Mouse (Mus musculus): ENCODE data around the gene Ptgfrn. TPM values are rescaled to one million over a fixed set of nuclear protein-coding genes. Genes with fewer than 3 reads are reported as not detected.

Gene Ptgfrn
- polyA plus RNA-seq, 1 experiment: not detected

DNA sequence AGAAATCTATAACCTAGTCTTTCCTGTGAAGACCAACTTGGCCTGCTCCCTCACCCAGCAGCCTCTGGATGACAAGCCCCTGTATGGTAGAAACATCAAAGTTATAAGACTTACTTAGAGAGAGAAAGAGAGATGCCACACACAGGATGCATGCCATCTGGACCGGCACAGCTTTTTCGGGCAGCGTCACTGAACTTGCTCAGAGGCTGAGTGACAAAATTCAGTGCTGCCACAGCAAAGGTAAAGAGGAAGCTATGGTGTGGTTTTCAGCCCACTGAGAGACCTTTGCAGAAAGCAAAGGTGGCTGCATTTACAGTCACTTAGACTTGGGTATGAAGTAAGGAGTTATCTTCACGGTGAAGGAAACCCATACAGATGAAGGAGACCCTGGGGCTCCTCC is 80.7 kb downstream of the Ptgfrn start, which contains the start of gene Cd101:
TSS of gene Cd101 (minus strand) at position 218 of the 400 bp plus-strand sequence.
- H3K4me1 ChIP-seq (ENCODE audit: control insufficient read depth): no peaks in the 10 kb centered on the region
- H3K9me3 ChIP-seq (ENCODE audit: control insufficient read depth, low read length): no peaks in the 10 kb centered on the region
- no peak within 1 kb of the TSS for H3K4me3 ChIP-seq (replicated peaks)
- TF ChIP-seq TAL1 (IDR thresholded peaks at IDR 0.05; ENCODE audit: low read length) (no peak), GATA1 (IDR thresholded peaks at IDR 0.05; ENCODE audit: low read length) (no peak)
- no peaks in the 10 kb centered on the region for H3K36me3 ChIP-seq (ENCODE audit: control insufficient read depth)
- H3K27me3 ChIP-seq (ENCODE audit: control insufficient read depth): no peaks in the 10 kb centered on the region

DNA sequence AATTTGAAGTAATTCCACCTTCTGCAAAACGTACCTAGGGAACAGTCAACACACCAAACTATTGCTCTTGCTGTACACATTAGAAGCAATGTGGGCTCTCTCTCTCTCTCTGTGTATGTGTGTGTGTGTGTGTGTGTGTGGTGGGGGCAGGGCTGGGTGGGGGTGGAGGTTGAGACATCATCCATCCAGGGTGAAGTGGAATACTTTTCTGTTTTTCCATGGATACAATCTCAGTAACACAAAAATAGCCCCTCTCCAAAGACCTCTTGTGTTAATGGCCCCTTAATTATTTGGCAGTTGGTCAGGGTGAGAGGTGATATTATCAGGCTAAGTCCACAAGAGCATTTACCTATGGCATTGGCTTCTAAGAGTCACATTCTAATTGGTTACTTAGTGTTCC is 83.3 kb downstream of the Ptgfrn start:
- no peaks in the 10 kb centered on the region for H3K9me3 ChIP-seq (ENCODE audit: control insufficient read depth, low read length)
- H3K36me3 ChIP-seq (ENCODE audit: control insufficient read depth): no peaks in the 10 kb centered on the region
- no peaks in the 10 kb centered on the region for H3K27me3 ChIP-seq (ENCODE audit: control insufficient read depth)
- H3K4me1 ChIP-seq (ENCODE audit: control insufficient read depth): no peaks in the 10 kb centered on the region
- TF ChIP-seq GATA1 (IDR thresholded peaks at IDR 0.05; ENCODE audit: low read length) (no peak), TAL1 (IDR thresholded peaks at IDR 0.05; ENCODE audit: low read length) (no peak)
- no peak overlapping the region for H3K4me3 ChIP-seq (replicated peaks)

DNA sequence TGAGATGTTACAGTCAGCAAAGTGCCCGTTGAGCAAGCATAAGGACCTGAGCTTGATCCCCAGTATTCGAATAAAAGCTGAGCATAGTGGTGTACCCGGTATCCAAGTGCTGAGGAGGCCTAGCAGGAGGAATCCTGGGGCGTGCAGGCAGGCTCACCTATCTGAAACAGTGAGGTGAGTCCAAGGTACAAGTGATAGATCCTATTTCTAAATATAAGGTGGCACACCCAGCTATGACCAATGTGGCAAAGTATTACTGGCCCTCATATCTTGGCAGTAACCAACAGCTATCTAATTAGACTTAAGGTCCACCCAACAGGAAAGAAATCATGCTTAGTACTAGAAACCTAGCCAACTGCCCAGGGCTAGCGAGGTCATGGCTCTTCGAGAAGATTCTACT is 87.1 kb downstream of the Ptgfrn start:
- no peak overlapping the region for H3K4me3 ChIP-seq (replicated peaks)
- no peaks in the 10 kb centered on the region for H3K36me3 ChIP-seq (ENCODE audit: control insufficient read depth)
- TF ChIP-seq GATA1 (IDR thresholded peaks at IDR 0.05; ENCODE audit: low read length) (no peak), TAL1 (IDR thresholded peaks at IDR 0.05; ENCODE audit: low read length) (no peak)
- H3K4me1 ChIP-seq (ENCODE audit: control insufficient read depth): no peaks in the 10 kb centered on the region
- no peaks in the 10 kb centered on the region for H3K27me3 ChIP-seq (ENCODE audit: control insufficient read depth)
- H3K9me3 ChIP-seq (ENCODE audit: control insufficient read depth, low read length): no peaks in the 10 kb centered on the region

DNA sequence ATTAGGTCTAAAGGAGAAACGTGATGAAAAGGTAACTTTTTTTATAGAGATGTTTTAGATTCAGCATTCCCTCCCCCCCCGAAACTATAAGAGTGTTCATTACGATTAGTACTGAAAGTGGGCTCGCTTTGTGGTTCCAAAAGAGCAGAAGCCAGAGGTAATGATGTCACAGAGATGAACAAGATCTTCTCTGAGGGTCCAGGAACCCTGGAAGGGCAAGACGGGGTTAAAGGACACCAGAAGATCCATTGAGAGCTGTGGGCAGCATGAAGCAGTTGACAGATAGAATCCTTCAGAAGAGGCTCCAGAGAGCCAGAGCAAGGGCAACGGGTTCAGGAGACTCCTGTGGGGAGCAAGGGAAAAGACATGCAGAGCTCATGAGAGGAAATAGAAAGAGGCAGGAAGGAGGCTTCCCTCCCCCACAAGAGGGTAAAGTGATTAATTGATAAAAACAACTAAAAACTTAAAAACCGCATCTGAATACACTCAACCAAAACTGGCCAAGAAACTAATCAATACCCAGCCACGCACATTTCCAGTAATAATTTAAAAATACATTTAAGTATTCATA is 88.5 kb downstream of the Ptgfrn start:
- H3K9me3 ChIP-seq (ENCODE audit: control insufficient read depth, low read length): no peaks in the 10 kb centered on the region
- no peaks in the 10 kb centered on the region for H3K4me1 ChIP-seq (ENCODE audit: control insufficient read depth)
- no peak for TF ChIP-seq GATA1 (IDR thresholded peaks at IDR 0.05; ENCODE audit: low read length)
- no peak for TF ChIP-seq TAL1 (IDR thresholded peaks at IDR 0.05; ENCODE audit: low read length)
- H3K4me3 ChIP-seq (replicated peaks): no peak overlapping the region
- H3K27me3 ChIP-seq (ENCODE audit: control insufficient read depth): no peaks in the 10 kb centered on the region
- no peaks in the 10 kb centered on the region for H3K36me3 ChIP-seq (ENCODE audit: control insufficient read depth)

DNA sequence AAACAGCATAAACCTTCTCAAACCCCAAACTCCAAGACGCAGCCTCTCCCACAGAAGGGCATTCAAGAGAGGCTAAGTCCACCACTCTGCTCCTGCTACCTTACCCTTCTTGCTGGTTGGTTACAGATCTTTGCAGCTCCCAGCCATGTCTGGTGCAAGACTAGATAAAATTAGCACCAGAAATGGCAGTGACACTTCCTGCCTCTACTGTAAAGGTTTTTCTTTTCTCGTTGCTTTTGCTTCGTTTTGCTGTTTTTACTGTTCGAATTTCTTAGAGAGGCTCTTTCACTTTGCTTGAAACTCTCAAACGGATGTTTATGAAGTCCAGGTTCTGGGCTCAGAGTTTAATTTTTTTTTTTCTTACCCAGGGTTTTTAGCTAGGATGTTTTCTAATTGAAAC is 89.0 kb downstream of the Ptgfrn start:
- no peaks in the 10 kb centered on the region for H3K36me3 ChIP-seq (ENCODE audit: control insufficient read depth)
- no peaks in the 10 kb centered on the region for H3K27me3 ChIP-seq (ENCODE audit: control insufficient read depth)
- no peaks in the 10 kb centered on the region for H3K4me1 ChIP-seq (ENCODE audit: control insufficient read depth)
- TF ChIP-seq GATA1 (IDR thresholded peaks at IDR 0.05; ENCODE audit: low read length): no peak
- no peak for TF ChIP-seq TAL1 (IDR thresholded peaks at IDR 0.05; ENCODE audit: low read length)
- no peak overlapping the region for H3K4me3 ChIP-seq (replicated peaks)
- no peaks in the 10 kb centered on the region for H3K9me3 ChIP-seq (ENCODE audit: control insufficient read depth, low read length)

DNA sequence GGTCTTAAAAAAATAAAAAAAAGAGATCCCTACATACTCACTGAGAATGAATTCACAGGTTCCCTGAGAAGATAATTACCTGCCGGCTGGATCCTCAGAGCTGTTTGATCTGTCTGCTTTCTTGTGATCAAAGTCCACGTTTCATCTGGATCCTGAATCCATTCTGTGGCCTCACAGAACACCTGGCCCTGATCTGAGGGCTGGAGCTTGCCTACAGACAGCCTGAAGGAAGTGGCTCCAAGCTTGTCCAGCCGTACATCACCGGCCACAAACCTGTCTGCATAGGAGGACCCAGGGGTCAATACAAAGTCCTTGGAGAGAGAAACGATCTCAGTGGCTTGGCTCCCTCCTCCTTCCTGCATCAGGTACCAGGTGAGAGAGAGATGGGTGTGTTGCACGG is 91.6 kb downstream of the Ptgfrn start:
- Histone ChIP-seq H3K36me3 (ENCODE audit: control insufficient read depth) (no peaks in the 10 kb centered on the region), H3K9me3 (ENCODE audit: control insufficient read depth, low read length) (no peaks in the 10 kb centered on the region), H3K4me1 (ENCODE audit: control insufficient read depth) (no peaks in the 10 kb centered on the region), H3K27me3 (ENCODE audit: control insufficient read depth) (no peaks in the 10 kb centered on the region), H3K4me3 (replicated peaks) (no peak overlapping the region)
- TF ChIP-seq GATA1 (IDR thresholded peaks at IDR 0.05; ENCODE audit: low read length) (no peak), TAL1 (IDR thresholded peaks at IDR 0.05; ENCODE audit: low read length) (no peak)

DNA sequence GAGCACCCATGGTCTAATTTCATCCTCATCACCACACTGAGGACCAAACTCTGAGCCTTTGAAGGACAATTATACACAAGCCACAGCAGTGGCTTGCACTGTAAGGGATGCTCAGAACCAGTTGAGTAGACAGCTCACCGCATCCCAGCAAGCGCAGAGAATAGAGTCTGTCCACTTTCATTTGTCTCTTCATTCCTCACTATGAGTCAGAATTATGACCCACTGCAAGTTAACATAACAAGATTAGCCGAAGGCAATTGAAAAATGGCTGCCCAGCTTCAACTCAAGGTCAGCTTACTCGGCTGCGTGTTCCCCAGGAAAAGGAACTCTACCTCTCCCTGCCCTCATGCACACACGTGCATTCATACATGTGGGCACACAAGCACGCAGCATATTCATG is 94.0 kb downstream of the Ptgfrn start:
- Histone ChIP-seq H3K4me3 (replicated peaks) (no peak overlapping the region), H3K4me1 (ENCODE audit: control insufficient read depth) (no peaks in the 10 kb centered on the region), H3K27me3 (ENCODE audit: control insufficient read depth) (no peaks in the 10 kb centered on the region), H3K9me3 (ENCODE audit: control insufficient read depth, low read length) (no peaks in the 10 kb centered on the region), H3K36me3 (ENCODE audit: control insufficient read depth) (no peaks in the 10 kb centered on the region)
- no peak for TF ChIP-seq TAL1 (IDR thresholded peaks at IDR 0.05; ENCODE audit: low read length)
- TF ChIP-seq GATA1 (IDR thresholded peaks at IDR 0.05; ENCODE audit: low read length): no peak

DNA sequence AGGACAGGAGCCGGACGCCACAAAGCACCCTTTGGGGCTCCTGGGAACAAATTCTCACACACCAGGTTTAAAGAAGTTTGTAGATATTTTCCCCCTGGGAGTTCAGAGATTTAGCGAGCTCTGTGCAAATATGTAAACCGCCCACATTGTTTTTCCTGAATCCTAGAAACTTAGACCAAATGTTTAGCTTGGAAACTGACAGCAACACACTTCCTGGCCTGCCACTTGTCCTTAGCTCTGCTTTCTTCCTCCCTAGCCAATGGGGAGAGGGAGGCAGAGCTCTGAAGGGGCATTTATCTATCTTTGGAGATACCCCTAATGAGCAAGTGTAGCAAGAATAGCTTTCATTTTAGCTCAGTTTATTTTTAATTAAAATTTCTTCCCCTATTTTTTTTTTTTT is 94.8 kb downstream of the Ptgfrn start:
- H3K27me3 ChIP-seq (ENCODE audit: control insufficient read depth): no peaks in the 10 kb centered on the region
- no peaks in the 10 kb centered on the region for H3K4me1 ChIP-seq (ENCODE audit: control insufficient read depth)
- H3K9me3 ChIP-seq (ENCODE audit: control insufficient read depth, low read length): no peaks in the 10 kb centered on the region
- H3K4me3 ChIP-seq (replicated peaks): no peak overlapping the region
- TF ChIP-seq TAL1 (IDR thresholded peaks at IDR 0.05; ENCODE audit: low read length) (no peak), GATA1 (IDR thresholded peaks at IDR 0.05; ENCODE audit: low read length) (no peak)
- no peaks in the 10 kb centered on the region for H3K36me3 ChIP-seq (ENCODE audit: control insufficient read depth)

DNA sequence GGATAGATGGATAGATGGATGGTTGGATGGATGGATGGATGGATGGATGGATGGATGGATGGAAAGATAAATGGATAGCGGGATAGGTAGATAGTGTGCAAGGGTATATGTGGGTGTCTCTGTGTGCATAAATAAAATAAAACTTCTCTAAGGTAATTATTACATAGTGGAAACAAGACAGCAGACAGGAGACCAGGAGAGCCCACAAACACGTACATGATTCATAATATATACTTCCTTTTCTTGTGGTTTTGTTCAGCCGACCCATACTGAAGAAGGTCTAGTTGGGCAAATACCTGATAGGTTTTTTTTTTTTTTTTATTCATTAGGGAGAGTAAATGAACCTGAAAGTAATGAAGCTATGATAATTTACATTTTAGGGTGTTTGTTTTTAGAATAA is 96.5 kb downstream of the Ptgfrn start:
- Histone ChIP-seq H3K9me3 (ENCODE audit: control insufficient read depth, low read length) (no peaks in the 10 kb centered on the region), H3K27me3 (ENCODE audit: control insufficient read depth) (no peaks in the 10 kb centered on the region), H3K4me3 (replicated peaks) (no peak overlapping the region), H3K36me3 (ENCODE audit: control insufficient read depth) (no peaks in the 10 kb centered on the region), H3K4me1 (ENCODE audit: control insufficient read depth) (no peaks in the 10 kb centered on the region)
- TF ChIP-seq GATA1 (IDR thresholded peaks at IDR 0.05; ENCODE audit: low read length) (no peak), TAL1 (IDR thresholded peaks at IDR 0.05; ENCODE audit: low read length) (no peak)

DNA sequence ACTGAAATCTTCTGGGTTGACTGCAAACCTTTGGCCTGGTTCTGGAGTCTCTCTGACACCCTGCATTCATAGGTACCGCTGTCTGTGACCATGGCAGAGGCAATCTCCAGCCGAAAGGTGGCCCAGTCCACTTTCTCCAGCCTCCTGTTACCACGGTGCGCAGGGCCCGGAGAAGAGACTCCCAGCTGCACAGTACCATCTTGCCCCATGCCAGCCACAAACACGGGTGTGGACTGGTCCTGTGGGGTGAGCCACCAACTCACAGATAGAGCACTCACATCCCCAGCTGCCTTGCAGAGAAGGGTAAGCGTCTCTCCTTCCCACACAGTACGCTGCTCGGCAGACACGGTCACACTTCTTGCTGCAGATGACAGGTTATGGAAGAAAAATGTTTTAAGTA is 97.1 kb downstream of the Ptgfrn start:
- H3K27me3 ChIP-seq (ENCODE audit: control insufficient read depth): no peaks in the 10 kb centered on the region
- H3K4me3 ChIP-seq (replicated peaks): no peak overlapping the region
- H3K36me3 ChIP-seq (ENCODE audit: control insufficient read depth): no peaks in the 10 kb centered on the region
- H3K9me3 ChIP-seq (ENCODE audit: control insufficient read depth, low read length): no peaks in the 10 kb centered on the region
- TF ChIP-seq TAL1 (IDR thresholded peaks at IDR 0.05; ENCODE audit: low read length) (no peak), GATA1 (IDR thresholded peaks at IDR 0.05; ENCODE audit: low read length) (no peak)
- H3K4me1 ChIP-seq (ENCODE audit: control insufficient read depth): no peaks in the 10 kb centered on the region

Data from erythroblast, embryonic 14.5 days (primary cell).